Mouse (Mus musculus) E14TG2a.4 (cell line): Measurements from ENCODE around the gene Ceacam1.

Source experiments
- CTCF ChIP-seq: conservative IDR thresholded peaks from 2 replicates; pipeline ENCODE4 v1.5.1; 2014; ENCODE audit warnings: low read length
- POU5F1 ChIP-seq: IDR thresholded peaks from 2 replicates; pipeline ENCODE4 v1.6.1; 2014; ENCODE audit warnings: low read length, borderline replicate concordance

DNA sequence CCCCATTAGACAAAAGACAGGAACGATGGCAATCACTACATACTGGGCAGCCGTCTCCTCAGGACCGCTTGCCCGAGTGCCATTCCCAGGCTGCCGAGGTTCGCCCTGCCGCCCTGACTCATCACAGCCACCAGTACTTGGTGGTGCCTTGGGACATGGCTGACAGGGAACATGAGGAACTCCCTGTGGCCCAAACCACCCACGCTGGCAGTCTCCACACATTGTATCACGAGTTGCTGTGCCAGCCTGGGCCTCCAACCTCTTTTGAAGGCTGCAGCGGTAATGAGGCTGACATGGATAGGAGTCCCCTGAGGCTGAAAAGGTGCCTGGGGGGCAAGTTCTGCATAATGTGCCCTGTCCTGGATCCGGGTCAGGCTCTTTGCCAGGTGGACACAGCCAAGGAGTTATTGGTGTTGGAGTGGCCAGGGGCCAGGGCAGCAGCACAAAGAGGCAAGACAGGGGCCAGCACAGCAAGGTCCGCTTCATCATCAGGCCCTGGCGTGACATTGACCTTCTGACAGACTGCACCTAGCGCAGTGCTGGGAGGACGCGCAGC, 55.0 kb downstream of the Ceacam1 start:
- TF ChIP-seq CTCF = no peak
- no peak for TF ChIP-seq POU5F1
